Mouse (Mus musculus) MEL (cell line): ENCODE measurements around the gene Lrrc49. TPM values are rescaled to one million over a fixed set of nuclear protein-coding genes. Genes with fewer than 3 reads are reported as not detected.

Experiments used
- DNase-seq: peaks from one replicate; pipeline ENCODE4 v3.0.0; 2011; ENCODE audit warnings: low read depth, low spot score
- H3K27ac ChIP-seq: 2 replicates; pipeline ENCODE4 v1.5.1; 2012; ENCODE audit warnings: low read depth, mild to moderate bottlenecking, control low read depth, low read length, moderate library complexity; ENCODE audit not compliant: control insufficient read depth
- H3K27me3 ChIP-seq, 2 experiments: fragments of 150-350 bp in 1 of 2; sonication (generic) in 1 of 2; 2 replicates each; pipeline ENCODE4 v1.6.1; 2012; ENCODE audit warnings: low read length in 2 of 2, mild to moderate bottlenecking in 2 of 2, improper control_type of control experiment in 1 of 2, moderate library complexity in 1 of 2; ENCODE audit not compliant: insufficient read depth in 2 of 2, control insufficient read depth in 1 of 2
- H3K36me3 ChIP-seq, 2 experiments: 2 replicates each; pipeline ENCODE4 v1.6.1; 2012 to 2014; ENCODE audit warnings: low read length in 2 of 2, improper control_type of control experiment in 1 of 2, inconsistent platforms in 1 of 2, mild to moderate bottlenecking in 1 of 2; ENCODE audit not compliant: insufficient read depth in 2 of 2, control insufficient read depth in 1 of 2
- H3K4me1 ChIP-seq, 2 experiments: fragments of 150-350 bp in 1 of 2; sonication (generic) in 1 of 2; 2 replicates each; pipeline ENCODE4 v1.6.1; 2012; ENCODE audit warnings: low read length in 2 of 2, improper control_type of control experiment in 1 of 2, mild to moderate bottlenecking in 1 of 2; ENCODE audit not compliant: insufficient read depth in 2 of 2, control insufficient read depth in 1 of 2
- H3K4me3 ChIP-seq, 2 experiments: fragments of 150-350 bp in 1 of 2; sonication (generic) in 1 of 2; 2 replicates each; pipeline ENCODE4 v1.5.1; 2012; ENCODE audit warnings: low read depth in 2 of 2, low read length in 2 of 2, mild to moderate bottlenecking in 2 of 2, moderate library complexity in 2 of 2, control low read depth in 1 of 2, improper control_type of control experiment in 1 of 2; ENCODE audit not compliant: control insufficient read depth in 1 of 2, insufficient read depth in 1 of 2
- H3K79me2 ChIP-seq: 2 replicates; pipeline ENCODE4 v1.6.1; 2012; ENCODE audit warnings: mild to moderate bottlenecking, low read length, moderate library complexity; ENCODE audit not compliant: control insufficient read depth, poor library complexity, insufficient read depth
- H3K9ac ChIP-seq: 2 replicates; pipeline ENCODE4 v1.6.1; 2012; ENCODE audit warnings: low read depth, mild to moderate bottlenecking, control low read depth, low read length, moderate library complexity; ENCODE audit not compliant: control insufficient read depth, poor library complexity, severe bottlenecking
- H3K9me3 ChIP-seq: fragments of 150-350 bp; sonication (generic); replicated peaks from 2 replicates; pipeline ENCODE4 v1.6.1; 2012; ENCODE audit warnings: mild to moderate bottlenecking, low read length, improper control_type of control experiment, moderate library complexity; ENCODE audit not compliant: insufficient read depth
- CHD1 ChIP-seq: IDR thresholded peaks from 2 replicates; pipeline ENCODE4 v1.6.1; 2012; ENCODE audit warnings: low read depth, mild to moderate bottlenecking, inconsistent platforms, low read length, improper control_type of control experiment
- CTCF ChIP-seq, 3 experiments: IDR thresholded peaks in 2 of 3; conservative IDR thresholded peaks in 1 of 3; 2 replicates each; pipeline ENCODE4 v1.5.1; 2011 to 2012; ENCODE audit warnings: low read length in 3 of 3, low read depth in 2 of 3, mild to moderate bottlenecking in 2 of 3, improper control_type of control experiment in 1 of 3, inconsistent platforms in 1 of 3, mixed read lengths in 1 of 3, moderate library complexity in 1 of 3; ENCODE audit not compliant: control insufficient read depth in 1 of 3, insufficient read depth in 1 of 3, poor library complexity in 1 of 3, severe bottlenecking in 1 of 3
- E2F4 ChIP-seq: IDR thresholded peaks from 2 replicates; pipeline ENCODE4 v1.6.1; 2011; ENCODE audit warnings: low read depth, low read length, improper control_type of control experiment, borderline replicate concordance
- GABPA ChIP-seq: IDR thresholded peaks from 2 replicates; pipeline ENCODE4 v1.6.1; 2012; ENCODE audit warnings: low read depth, mild to moderate bottlenecking, inconsistent platforms, low read length, improper control_type of control experiment, moderate library complexity
- KAT2A ChIP-seq: conservative IDR thresholded peaks from 2 replicates; pipeline ENCODE4 v1.6.1; 2012; ENCODE audit warnings: low read depth, low read length, improper control_type of control experiment, inconsistent platforms
- MEF2A ChIP-seq: IDR thresholded peaks from 2 replicates; pipeline ENCODE4 v1.6.1; 2014; ENCODE audit warnings: low read depth, mild to moderate bottlenecking, inconsistent platforms, low read length, improper control_type of control experiment; ENCODE audit not compliant: poor library complexity, insufficient replicate concordance, severe bottlenecking; ENCODE audit errors: extremely low read depth
- MXI1 ChIP-seq: IDR thresholded peaks from 2 replicates; pipeline ENCODE4 v1.6.1; 2011; ENCODE audit warnings: mild to moderate bottlenecking, low read depth, low read length, improper control_type of control experiment
- MYC ChIP-seq: IDR thresholded peaks from 2 replicates; pipeline ENCODE4 v1.6.1; 2011; ENCODE audit warnings: low read depth, mild to moderate bottlenecking, low read length, improper control_type of control experiment, moderate library complexity
- NRF1 ChIP-seq: IDR thresholded peaks from 2 replicates; pipeline ENCODE4 v1.6.1; 2014; ENCODE audit warnings: low read depth, mild to moderate bottlenecking, inconsistent platforms, low read length, improper control_type of control experiment, moderate library complexity; ENCODE audit not compliant: poor library complexity, insufficient read depth, severe bottlenecking
- POLR2AphosphoS5 ChIP-seq: IDR thresholded peaks from 2 replicates; pipeline ENCODE4 v1.6.1; 2012; ENCODE audit warnings: low read depth, borderline replicate concordance, mild to moderate bottlenecking, inconsistent platforms, low read length, moderate library complexity, mixed read lengths
- RAD21 ChIP-seq: IDR thresholded peaks from 2 replicates; pipeline ENCODE4 v1.6.1; 2011; ENCODE audit warnings: mild to moderate bottlenecking, low read depth, low read length, improper control_type of control experiment
- RCOR1 ChIP-seq: IDR thresholded peaks from 2 replicates; pipeline ENCODE4 v1.6.1; 2012; ENCODE audit warnings: low read depth, mild to moderate bottlenecking, inconsistent platforms, low read length, improper control_type of control experiment
- SIN3A ChIP-seq: IDR thresholded peaks from 2 replicates; pipeline ENCODE4 v1.6.1; 2012; ENCODE audit warnings: low read length, improper control_type of control experiment, inconsistent platforms
- SMC3 ChIP-seq: IDR thresholded peaks from 2 replicates; pipeline ENCODE4 v1.6.1; 2011; ENCODE audit warnings: low read depth, low read length, improper control_type of control experiment
- TBP ChIP-seq: IDR thresholded peaks from 2 replicates; pipeline ENCODE4 v1.8.0; 2011; ENCODE audit warnings: low read depth, low read length, improper control_type of control experiment
- UBTF ChIP-seq: IDR thresholded peaks from 2 replicates; pipeline ENCODE4 v1.6.1; 2012; ENCODE audit warnings: low read depth, mild to moderate bottlenecking, inconsistent platforms, low read length, improper control_type of control experiment, moderate library complexity, borderline replicate concordance; ENCODE audit not compliant: insufficient read depth
- USF1 ChIP-seq: IDR thresholded peaks from 2 replicates; pipeline ENCODE4 v1.6.1; 2014; ENCODE audit warnings: low read depth, mild to moderate bottlenecking, inconsistent platforms, low read length, improper control_type of control experiment, moderate library complexity
- polyA plus RNA-seq, 2 experiments: library from polyadenylated mRNA; stranded (reverse) in 1 of 2; unstranded in 1 of 2; fragments of >175 nt in 1 of 2; fragments of >200 nt in 1 of 2; gene quantifications; 2 replicates each; pipeline versions ENCODE4 v1.2.1 to v1.2.4; 2012; ENCODE audit warnings: low replicate concordance in 2 of 2, low read depth in 1 of 2; ENCODE audit not compliant: insufficient read length in 2 of 2, insufficient read depth in 1 of 2, missing spikeins in 1 of 2
- total RNA-seq: library from RNA; depleted of rRNA; stranded (reverse); fragments of 300-350 nt; gene quantifications from 2 replicates; pipeline ENCODE4 v1.2.3, GENCODE M21; 2012

Gene Lrrc49
- total and polyA plus RNA-seq, 3 experiments = 2.7 to 5.5 TPM; not detected in 1

GRCm38 (mm10) chr9:60592363-60592762 is 95.6 kb downstream of the Lrrc49 start:
- Histone ChIP-seq H3K9me3 (no peaks in the 10 kb centered on the region), H3K79me2 (no peaks in the 10 kb centered on the region), H3K4me3 (no peak overlapping the region), H3K27ac (no peak overlapping the region), H3K27me3 (no peaks in the 10 kb centered on the region), H3K9ac (no peak overlapping the region), H3K4me1 (peaks cover 3 to 4% of the 10 kb centered on the region in 2 experiments; a peak in 2 of 4 replicates), H3K36me3 (peaks cover 0 to 9% of the 10 kb centered on the region in 2 experiments; a peak in 2 of 4 replicates)
- no peak for DNase-seq
- no peak for TF ChIP-seq CTCF (IDR thresholded peaks at IDR 0.05 in 2 of 3, conservative IDR thresholded peaks at IDR 0.05 in 1 of 3; ENCODE audit: control insufficient read depth in 1 of 3, insufficient read depth in 1 of 3, low read depth in 2 of 3, low read length in 3 of 3, poor library complexity in 1 of 3, severe bottlenecking in 1 of 3)
- no peak for TF ChIP-seq TBP
- no peak for TF ChIP-seq UBTF
- TF ChIP-seq GABPA = no peak
- no peak for TF ChIP-seq POLR2AphosphoS5
- no peak for TF ChIP-seq NRF1
- no peak for TF ChIP-seq MXI1
- TF ChIP-seq CHD1 = no peak
- no peak for TF ChIP-seq USF1
- no peak for TF ChIP-seq RCOR1
- no peak for TF ChIP-seq SIN3A
- TF ChIP-seq E2F4 = no peak
- no peak for TF ChIP-seq MEF2A
- no peak for TF ChIP-seq RAD21
- no peak for TF ChIP-seq KAT2A

- H3K9ac ChIP-seq = no peak overlapping the region
- H3K4me3 ChIP-seq = no peak overlapping the region
- peaks cover 3 to 4% of the 10 kb centered on the region in 2 experiments; a peak in 2 of 4 replicates for H3K4me1 ChIP-seq
- H3K9me3 ChIP-seq = no peaks in the 10 kb centered on the region
- H3K79me2 ChIP-seq = no peaks in the 10 kb centered on the region
- DNase-seq = peak; percentile 31
- H3K27me3 ChIP-seq = no peaks in the 10 kb centered on the region
- TF ChIP-seq MYC (no peak), POLR2AphosphoS5 (no peak), SMC3 (peak; percentile 37), CTCF (IDR thresholded peaks at IDR 0.05 in 2 of 3, conservative IDR thresholded peaks at IDR 0.05 in 1 of 3; ENCODE audit: control insufficient read depth in 1 of 3, insufficient read depth in 1 of 3, low read depth in 2 of 3, low read length in 3 of 3, poor library complexity in 1 of 3, severe bottlenecking in 1 of 3) (peak in 2 of 3 experiments; percentile 21 to 38; a peak in 2 of 6 replicates)
- no peak overlapping the region for H3K27ac ChIP-seq
- H3K36me3 ChIP-seq = peaks cover 0 to 9% of the 10 kb centered on the region in 2 experiments; a peak in 2 of 4 replicates
Observed at GRCm38 (mm10) chr9:60590871-60591624, 96.9 kb downstream of the Lrrc49 start.
